In genomic region chr2:156843331-156843730, GRCm38 (mm10) we compare ENCODE assay signal across 14 mouse cellular contexts. TPM values are rescaled to one million over a fixed set of nuclear protein-coding genes. Genes with fewer than 3 reads are reported as not detected.
DNase-seq lines count a peak whose midpoint lies in the region; ATAC-seq and TF ChIP-seq lines count a peak whose summit lies in the region.
"Had no signal": no experiment of that assay in that cellular context is flagged by ENCODE, and none has a peak within 500 bp of the region (broad histone marks: within the 10 kb centered on the region; RNA-seq: fewer than 3 reads in every experiment).

No protein-coding gene starts in this region.

- no peak overlapping the region for H3K4me3 ChIP-seq in kidney, embryonic 14.5 days (ENCODE audit: low read length)
- no peak overlapping the region for H3K4me3 ChIP-seq in stomach, embryonic 14.5 days (ENCODE audit: low read depth, low read length)
- no peak overlapping the region for H3K4me3 ChIP-seq in stomach, postnatal 0 days (ENCODE audit: low read depth, low read length)
- no peak overlapping the region for H3K4me3 ChIP-seq in stomach, embryonic 16.5 days (replicated peaks; ENCODE audit: low read length)

- H3K9ac ChIP-seq in kidney, embryonic 14.5 days (ENCODE audit: low read depth, low read length), result no peak overlapping the region
- H3K9ac ChIP-seq in stomach, embryonic 14.5 days (replicated peaks; ENCODE audit: low read depth, low read length), result no peak overlapping the region
- no peak overlapping the region for H3K9ac ChIP-seq in stomach, postnatal 0 days (ENCODE audit: low read length)
- H3K9ac ChIP-seq in stomach, embryonic 16.5 days (ENCODE audit: low read length), result no peak overlapping the region

- 46% methylated on average over 10 of the region's 10 CpGs for WGBS in kidney, embryonic 14.5 days
- WGBS in stomach, embryonic 14.5 days, result 62% methylated on average over 10 of the region's 10 CpGs
- 59% methylated on average over 10 of the region's 10 CpGs for WGBS in stomach, postnatal 0 days
- WGBS in stomach, embryonic 16.5 days, result 65% methylated on average over 10 of the region's 10 CpGs

- DNase-seq in cerebellum, postnatal 14 days, result peak; percentile 35 to 54
- no peak for DNase-seq in kidney, postnatal 10 days
- DNase-seq in stomach, postnatal 0 days (ENCODE audit: low spot score), result no peak
- no peak for DNase-seq in right cerebral cortex, postnatal 36 days (ENCODE audit: low spot score in 2 of 2)
- DNase-seq: cerebellum, adult 9-11 months; kidney, adult 18-20 months; liver, embryonic 13.5 days; right cerebral cortex, adult 18-20 months; thymus, postnatal 14 days had no signal

- peaks cover 41% of the 10 kb centered on the region for H3K36me3 ChIP-seq in kidney, embryonic 14.5 days (ENCODE audit: control insufficient read depth, insufficient read depth, low read length)
- H3K36me3 ChIP-seq in stomach, embryonic 14.5 days (ENCODE audit: control insufficient read depth, insufficient read depth, low read length), result peaks cover 38% of the 10 kb centered on the region
- no peaks in the 10 kb centered on the region for H3K36me3 ChIP-seq in stomach, postnatal 0 days (ENCODE audit: control insufficient read depth, insufficient read depth, low read length)
- H3K36me3 ChIP-seq in stomach, embryonic 16.5 days (ENCODE audit: control insufficient read depth, insufficient read depth, low read length), result no peaks in the 10 kb centered on the region

- no peak overlapping the region for H3K27ac ChIP-seq in kidney, embryonic 14.5 days (ENCODE audit: low read depth, low read length)
- peak overlapping the region; percentile 40; the same call in 1 of the 2 replicates for H3K27ac ChIP-seq in stomach, embryonic 14.5 days (ENCODE audit: low read length)
- H3K27ac ChIP-seq in stomach, postnatal 0 days (replicated peaks), result no peak overlapping the region
- H3K27ac ChIP-seq in stomach, embryonic 16.5 days (ENCODE audit: low read length), result peak overlapping the region; percentile 18; the same call in 1 of the 2 replicates
- H3K27ac ChIP-seq: liver, embryonic 13.5 days had no signal

- H3K4me1 ChIP-seq in kidney, embryonic 14.5 days (ENCODE audit: control insufficient read depth, insufficient read depth, low read length), result peaks cover 47% of the 10 kb centered on the region
- H3K4me1 ChIP-seq in stomach, embryonic 14.5 days (ENCODE audit: control insufficient read depth, insufficient read depth, low read length), result peaks cover 54% of the 10 kb centered on the region
- peaks cover 22% of the 10 kb centered on the region; the same call in 1 of the 2 replicates for H3K4me1 ChIP-seq in stomach, postnatal 0 days (replicated peaks; ENCODE audit: control insufficient read depth, insufficient read depth)
- H3K4me1 ChIP-seq in stomach, embryonic 16.5 days (ENCODE audit: control insufficient read depth, insufficient read depth, low read length), result peaks cover 58% of the 10 kb centered on the region

- no peak for TF ChIP-seq EP300 in stomach, postnatal 0 days (optimal IDR thresholded peaks at IDR 0.05)

- peak overlapping the region; percentile 64; the same call in 1 of the 2 replicates for H3K4me2 ChIP-seq in kidney, embryonic 14.5 days (replicated peaks; ENCODE audit: low read depth, low read length)
- peak overlapping the region; percentile 71 for H3K4me2 ChIP-seq in stomach, embryonic 14.5 days (replicated peaks; ENCODE audit: low read depth, low read length)
- H3K4me2 ChIP-seq in stomach, postnatal 0 days (replicated peaks; ENCODE audit: low read depth), result no peak overlapping the region
- H3K4me2 ChIP-seq in stomach, embryonic 16.5 days (ENCODE audit: low read depth, low read length), result peak overlapping the region; percentile 63

- no peaks in the 10 kb centered on the region for H3K27me3 ChIP-seq in kidney, embryonic 14.5 days (ENCODE audit: control insufficient read depth, insufficient read depth, low read length)
- no peaks in the 10 kb centered on the region for H3K27me3 ChIP-seq in stomach, embryonic 14.5 days (ENCODE audit: control insufficient read depth, insufficient read depth, low read length)
- H3K27me3 ChIP-seq in stomach, postnatal 0 days (ENCODE audit: control insufficient read depth, insufficient read depth, low read length), result no peaks in the 10 kb centered on the region
- H3K27me3 ChIP-seq in stomach, embryonic 16.5 days (ENCODE audit: control insufficient read depth, insufficient read depth, low read length), result no peaks in the 10 kb centered on the region
- H3K27me3 ChIP-seq: heart, embryonic 12.5 days; liver, embryonic 13.5 days had no signal

- ATAC-seq in cerebellum, adult (ENCODE audit: insufficient number of reproducible peaks, low FRiP score, low TSS enrichment), result no peak
- no peak for ATAC-seq in kidney, embryonic 14.5 days (ENCODE audit: low FRiP score, low TSS enrichment)
- no peak for ATAC-seq in stomach, embryonic 14.5 days (ENCODE audit: insufficient number of reproducible peaks, insufficient read depth, low FRiP score, low read depth)
- ATAC-seq in stomach, postnatal 0 days (ENCODE audit: low FRiP score, low TSS enrichment), result no peak
- no peak for ATAC-seq in stomach, embryonic 16.5 days (ENCODE audit: insufficient read depth, low FRiP score)

- TF ChIP-seq CTCF in stomach, postnatal 0 days (IDR thresholded peaks at IDR 0.05; ENCODE audit: low read depth), result no peak

- H3K9me3 ChIP-seq in kidney, embryonic 14.5 days (ENCODE audit: control insufficient read depth, low read length), result no peaks in the 10 kb centered on the region
- no peaks in the 10 kb centered on the region for H3K9me3 ChIP-seq in stomach, embryonic 14.5 days (ENCODE audit: control insufficient read depth, low read depth, low read length)
- no peaks in the 10 kb centered on the region for H3K9me3 ChIP-seq in stomach, postnatal 0 days (ENCODE audit: control insufficient read depth, low read length)
- no peaks in the 10 kb centered on the region for H3K9me3 ChIP-seq in stomach, embryonic 16.5 days (replicated peaks; ENCODE audit: control insufficient read depth, low read length)
- H3K9me3 ChIP-seq: heart, embryonic 12.5 days; liver, embryonic 13.5 days had no signal

RNA-seq across cellular contexts. Expression of gene Tgif2, which starts 3.5 kb away (rescaled TPM):
- 67.8 and 78.1 TPM in 2 replicates for polyA plus RNA-seq in kidney, embryonic 14.5 days (2014; fragmentation: Nextera tagmentation; extraction: Ambion mirVana)
- 67.1 and 73.7 TPM in 2 replicates for polyA plus RNA-seq in stomach, embryonic 14.5 days (2014; fragmentation: Nextera tagmentation; extraction: Ambion mirVana)
- polyA plus RNA-seq in stomach, postnatal 0 days (2015; fragmentation: Nextera tagmentation; extraction: Ambion mirVana), result 11.9 and 13.3 TPM in 2 replicates
- polyA plus RNA-seq in stomach, embryonic 16.5 days (2015; fragmentation: Nextera tagmentation; extraction: Ambion mirVana), result 33.7 and 36.5 TPM in 2 replicates

RNA-seq across cellular contexts. Expression of gene 4930518I15Rik, which starts 14.4 kb away (rescaled TPM):
- 6.4 and 7.4 TPM in 2 replicates for polyA plus RNA-seq in kidney, embryonic 14.5 days (2014; fragmentation: Nextera tagmentation; extraction: Ambion mirVana)
- polyA plus RNA-seq in stomach, embryonic 14.5 days (2014; fragmentation: Nextera tagmentation; extraction: Ambion mirVana), result 8.0 and 9.1 TPM in 2 replicates
- 2.4 and 2.7 TPM in 2 replicates for polyA plus RNA-seq in stomach, postnatal 0 days (2015; fragmentation: Nextera tagmentation; extraction: Ambion mirVana)
- polyA plus RNA-seq in stomach, embryonic 16.5 days (2015; fragmentation: Nextera tagmentation; extraction: Ambion mirVana), result 6.7 and 7.3 TPM in 2 replicates

RNA-seq across cellular contexts. Expression of gene Rab5if, which starts 19.6 kb away (rescaled TPM):
- polyA plus RNA-seq in kidney, embryonic 14.5 days (2014; fragmentation: Nextera tagmentation; extraction: Ambion mirVana), result 199 and 227 TPM in 2 replicates
- polyA plus RNA-seq in stomach, embryonic 14.5 days (2014; fragmentation: Nextera tagmentation; extraction: Ambion mirVana), result 189 and 202 TPM in 2 replicates
- polyA plus RNA-seq in stomach, postnatal 0 days (2015; fragmentation: Nextera tagmentation; extraction: Ambion mirVana), result 221 and 227 TPM in 2 replicates
- polyA plus RNA-seq in stomach, embryonic 16.5 days (2015; fragmentation: Nextera tagmentation; extraction: Ambion mirVana), result 173 and 190 TPM in 2 replicates

RNA-seq across cellular contexts. Expression of gene Sla2, which starts 43.7 kb away (rescaled TPM):
- polyA plus RNA-seq in kidney, embryonic 14.5 days (2014; fragmentation: Nextera tagmentation; extraction: Ambion mirVana), result 0.23 and 0.24 TPM in 2 replicates
- polyA plus RNA-seq in stomach, embryonic 14.5 days (2014; fragmentation: Nextera tagmentation; extraction: Ambion mirVana), result 0.22 and 0.28 TPM in 2 replicates
- 0.10 and 0.17 TPM in 2 replicates for polyA plus RNA-seq in stomach, postnatal 0 days (2015; fragmentation: Nextera tagmentation; extraction: Ambion mirVana)
- polyA plus RNA-seq in stomach, embryonic 16.5 days (2015; fragmentation: Nextera tagmentation; extraction: Ambion mirVana), result 0.39 and 0.41 TPM in 2 replicates

Comparison
In these comparisons a context has a peak if more than half of its experiments do, and no peak if none do; other contexts are left out.
1. H3K27ac ChIP-seq: peak in stomach, embryonic 14.5 days (single experiment) and stomach, embryonic 16.5 days (single experiment); none in kidney, embryonic 14.5 days (single experiment) and stomach, postnatal 0 days (single experiment).
2. DNase-seq: peak in cerebellum, postnatal 14 days (2 of 2); none in kidney, postnatal 10 days (single experiment), stomach, postnatal 0 days (single experiment) and right cerebral cortex, postnatal 36 days (0 of 2).